Mouse (Mus musculus) olfactory bulb, adult 2 months (tissue): ENCODE data around the gene Lrrc63.

ENCODE experiments used
- CTCF ChIP-seq: fragments of 200-500 bp; IDR thresholded peaks from 2 replicates; pipeline ENCODE4 v1.5.1; 2012; ENCODE audit warnings: low read depth, mild to moderate bottlenecking, low read length, moderate library complexity; ENCODE audit not compliant: insufficient read depth
- POLR2A ChIP-seq: fragments of 200-500 bp; IDR thresholded peaks from 2 replicates; pipeline ENCODE4 v1.6.1; 2012; ENCODE audit warnings: mild to moderate bottlenecking, low read depth, low read length, moderate library complexity; ENCODE audit not compliant: insufficient read depth

DNA sequence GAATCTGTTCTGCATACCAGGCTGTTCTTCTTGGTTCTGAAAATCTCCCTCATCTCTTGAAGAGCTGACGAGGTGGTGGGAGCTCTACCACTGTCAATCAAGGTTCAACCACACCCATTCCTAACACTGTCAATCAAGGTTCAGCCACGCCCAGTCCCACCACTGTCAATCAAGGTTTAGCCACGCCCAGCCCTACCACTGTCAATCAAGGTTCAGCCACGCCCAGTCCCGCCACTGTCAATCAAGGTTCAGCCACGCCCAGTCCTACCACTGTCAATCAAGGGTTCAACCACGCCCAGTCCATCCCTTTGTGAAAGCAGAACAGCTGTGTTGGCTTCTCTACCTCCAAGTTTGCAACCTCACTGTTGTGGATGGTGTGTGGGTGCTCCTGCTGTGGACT lies 66.2 kb downstream of the Lrrc63 start:
- TF ChIP-seq POLR2A: no peak
- no peak for TF ChIP-seq CTCF
